Mouse (Mus musculus) frontal cortex, postnatal 25 days (tissue): Measurements from ENCODE around the gene Gfi1b.

ENCODE experiments used
- DNase-seq, 2 experiments: peaks; one replicate each; pipeline ENCODE4 v3.0.0; 2022; ENCODE audit warnings: low spot score in 2 of 2

The Gfi1b gene

GRCm38 (mm10) chr2:28621664-28622171 lies at the start of gene Gfi1b:
TSS of gene Gfi1b (minus strand) at chr2:28621982.
- no peak for DNase-seq

GRCm38 (mm10) chr2:28671438-28671837 lies 49.7 kb upstream of the Gfi1b start:
- DNase-seq = no peak

DNA sequence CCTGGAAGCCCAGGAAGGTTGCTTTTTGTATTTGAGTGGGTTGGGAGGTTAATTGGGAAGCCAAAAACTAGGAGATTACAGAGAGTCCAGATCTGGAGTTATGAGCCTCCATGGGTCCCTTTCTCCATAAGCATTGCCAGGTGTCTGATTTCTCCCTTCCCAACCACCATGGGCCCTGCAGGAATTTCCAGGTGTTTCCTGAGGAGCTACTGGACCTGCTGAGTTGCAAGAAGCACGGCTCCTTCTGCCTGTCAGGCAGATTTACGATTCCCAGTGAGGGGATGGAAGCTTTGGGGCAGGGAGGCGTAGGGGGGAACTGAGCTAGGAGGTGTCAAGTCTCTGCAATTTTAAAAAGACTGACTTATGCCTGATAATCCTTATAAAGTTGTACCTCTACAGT lies 44.0 kb upstream of the Gfi1b start:
- DNase-seq = no peak

DNA sequence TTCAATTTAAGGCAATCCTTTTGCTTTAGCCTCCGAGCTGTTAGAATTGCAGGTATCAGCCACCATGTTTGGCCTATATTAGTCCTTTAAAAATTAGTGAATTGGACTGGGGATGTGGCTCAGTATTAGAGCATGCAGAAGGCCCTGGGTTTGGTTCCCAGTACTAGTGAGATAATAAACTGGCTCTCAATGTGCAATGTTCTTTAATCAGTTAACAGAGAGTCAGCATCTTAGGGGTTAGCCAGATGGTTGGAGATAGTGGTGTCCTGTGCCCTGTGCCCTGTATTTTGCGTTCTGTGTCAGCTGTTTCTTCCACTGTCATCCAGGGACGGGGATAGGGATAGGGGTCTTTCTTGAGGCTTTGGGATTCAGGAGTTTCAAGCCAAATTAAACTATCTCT lies 41.1 kb upstream of the Gfi1b start:
- no peak for DNase-seq

DNA sequence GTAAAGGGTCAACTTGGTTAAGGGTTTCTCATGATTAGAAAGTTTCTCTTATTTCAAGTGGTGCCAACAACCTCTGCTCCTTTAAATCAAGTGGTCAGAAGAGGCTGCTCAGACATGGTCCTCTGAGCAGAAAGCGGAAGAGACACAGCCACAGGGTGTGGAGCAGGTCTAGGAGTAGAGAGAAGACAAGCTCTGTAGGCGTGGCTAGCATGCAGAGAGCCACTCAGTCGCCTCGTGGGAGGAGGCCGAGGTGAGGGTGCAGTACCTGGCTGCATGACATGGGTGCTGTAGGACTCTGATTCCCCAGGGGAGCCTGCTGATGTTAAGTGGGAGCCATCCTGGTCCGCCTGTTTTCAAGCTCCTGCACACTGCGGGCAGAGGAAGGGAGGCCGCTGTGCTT lies 34.4 kb upstream of the Gfi1b start:
- DNase-seq = no peak

DNA sequence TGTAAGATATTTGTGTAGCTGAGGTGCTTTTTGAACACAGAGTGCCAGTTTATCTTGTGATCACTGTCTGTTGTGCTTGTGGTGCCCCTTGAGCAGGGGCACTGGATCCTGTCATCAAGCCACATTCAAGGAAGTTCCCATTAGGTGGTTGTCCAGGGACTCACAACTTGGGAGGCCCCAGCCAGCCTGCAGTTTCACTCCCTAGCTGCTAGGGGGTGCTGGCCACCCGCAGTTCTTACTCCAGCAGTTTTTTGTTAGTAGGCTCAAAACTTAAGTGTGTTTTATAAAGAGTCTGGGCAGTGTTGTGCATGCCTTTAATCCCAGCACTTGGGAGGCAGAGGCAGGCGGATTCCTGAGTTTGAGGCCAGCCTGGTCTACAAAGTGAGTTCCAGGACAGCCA lies 32.5 kb upstream of the Gfi1b start:
- DNase-seq = no peak

GRCm38 (mm10) chr2:28653351-28653750 lies 31.6 kb upstream of the Gfi1b start:
- DNase-seq = no peak

GRCm38 (mm10) chr2:28650526-28650925 lies 28.7 kb upstream of the Gfi1b start:
- no peak for DNase-seq

DNA sequence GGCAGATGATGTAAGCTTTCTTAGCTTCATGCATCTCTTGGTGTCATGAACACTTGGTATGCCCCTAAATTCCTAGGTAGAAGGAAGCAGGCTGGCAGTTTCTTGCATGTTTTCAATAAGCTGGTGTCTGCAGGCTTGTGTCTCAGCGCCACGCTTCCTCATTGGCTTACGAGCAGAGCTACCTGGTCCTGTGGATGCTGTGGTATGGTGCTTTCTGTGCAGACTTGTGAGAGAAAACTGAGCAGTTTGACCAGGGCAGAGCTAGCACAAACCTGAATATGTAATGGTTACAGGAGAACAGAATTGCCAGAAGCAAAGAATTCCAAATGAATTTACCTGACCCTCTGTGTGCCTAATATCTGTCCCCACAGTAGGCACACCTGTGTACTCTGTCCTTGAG lies 21.3 kb upstream of the Gfi1b start:
- no peak for DNase-seq

DNA sequence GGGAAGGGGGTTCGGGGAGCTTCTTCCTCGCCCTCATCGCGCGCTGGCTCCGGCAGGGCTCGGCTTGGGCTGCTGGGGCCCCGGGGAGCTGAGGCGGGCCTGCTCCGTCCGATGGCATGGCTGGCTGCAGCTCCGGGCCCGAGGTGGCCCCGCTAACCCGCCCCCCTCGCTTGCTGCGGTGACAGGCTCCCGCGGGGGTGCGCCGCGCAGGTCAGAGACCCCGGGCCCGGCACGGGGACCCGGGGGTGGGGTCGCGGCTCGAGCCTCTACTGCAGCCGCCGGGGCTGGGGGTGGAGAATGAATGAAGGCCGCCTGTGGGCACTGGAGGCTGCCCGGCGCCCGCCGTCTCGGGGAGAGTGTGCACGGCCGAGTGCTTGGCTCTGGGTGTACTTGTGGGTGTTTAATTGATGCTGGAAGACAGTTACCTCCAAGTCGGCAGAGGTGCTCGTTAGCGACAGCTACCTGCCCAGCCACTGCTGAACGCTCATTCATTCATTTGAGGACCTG lies 19.7 kb upstream of the Gfi1b start:
- peak in 1 of 2 experiments; percentile 8 for DNase-seq

DNA sequence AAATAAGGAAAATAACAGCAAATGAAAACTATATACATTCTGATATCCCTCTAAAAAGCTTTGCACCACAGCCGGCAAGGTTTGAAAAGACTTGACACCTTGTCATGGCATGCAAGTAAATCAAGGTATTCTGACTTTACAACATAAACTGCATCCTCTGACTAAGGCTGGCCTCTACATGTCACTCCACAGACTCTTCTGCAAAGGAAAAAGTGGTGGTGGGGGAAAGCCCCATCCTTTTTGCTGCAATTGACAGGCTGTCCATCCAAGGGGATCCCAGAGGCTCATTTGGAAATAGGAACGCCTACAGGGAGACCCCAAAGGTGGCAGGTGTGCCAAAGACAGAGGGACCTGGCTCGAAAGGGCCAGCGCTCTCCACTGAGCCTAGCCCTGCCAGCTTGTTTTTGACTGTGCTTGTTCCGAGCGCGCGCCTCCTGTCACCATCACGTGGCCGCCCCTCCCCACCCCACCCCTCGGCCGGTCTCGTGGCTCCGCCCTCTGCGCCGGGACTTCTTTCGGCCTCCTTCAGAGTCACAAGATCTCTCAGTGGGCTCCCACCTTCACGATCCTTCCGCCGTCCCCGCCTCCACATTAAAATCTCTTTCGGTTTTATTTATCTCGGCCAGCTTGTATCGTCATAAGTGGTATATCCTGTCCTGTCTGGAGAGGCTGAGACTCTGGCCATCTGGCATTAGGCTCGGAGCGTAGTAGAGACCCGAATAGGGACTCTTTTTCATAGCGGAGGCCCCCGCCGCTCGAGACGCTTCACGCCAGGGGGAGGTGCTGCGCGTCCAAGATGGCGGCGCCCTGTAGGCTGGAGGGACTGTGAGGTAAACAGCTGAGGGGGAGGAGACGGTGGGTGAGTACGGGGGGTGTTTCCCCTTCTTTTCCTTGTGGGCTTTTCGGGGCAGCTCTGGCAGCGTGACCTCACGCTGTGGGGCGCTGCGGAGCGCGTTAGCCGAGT lies 19.0 kb upstream of the Gfi1b start, which contains the start of gene Tsc1:
Tsc1 (plus strand) TSS at position 768 of the 964 bp plus-strand sequence.
- DNase-seq = peak; percentile 86 to 93

- peak in 1 of 2 experiments; percentile 16 for DNase-seq
Observed at GRCm38 (mm10) chr2:28639794-28640193, 18.0 kb upstream of the Gfi1b start.

DNA sequence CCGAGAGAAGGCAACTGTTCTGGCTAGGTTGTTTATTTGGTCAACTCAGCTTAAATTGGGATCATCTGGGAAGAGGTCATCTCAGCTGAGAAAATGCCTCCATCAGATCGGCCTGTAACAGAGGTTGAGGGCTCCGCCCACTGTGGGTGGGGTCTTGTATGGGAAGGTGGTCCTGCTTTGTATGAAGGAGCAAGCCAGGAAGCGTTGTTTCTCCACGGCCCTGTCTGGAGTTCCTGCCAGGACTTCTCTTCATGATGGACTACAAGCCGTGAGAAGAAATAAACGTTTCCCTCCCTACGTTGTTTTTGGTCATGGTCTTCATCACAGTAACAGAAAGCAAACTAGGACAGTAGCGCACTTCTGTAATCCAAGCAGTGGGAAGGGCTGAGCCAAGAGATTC lies 17.1 kb upstream of the Gfi1b start:
- no peak for DNase-seq

DNA sequence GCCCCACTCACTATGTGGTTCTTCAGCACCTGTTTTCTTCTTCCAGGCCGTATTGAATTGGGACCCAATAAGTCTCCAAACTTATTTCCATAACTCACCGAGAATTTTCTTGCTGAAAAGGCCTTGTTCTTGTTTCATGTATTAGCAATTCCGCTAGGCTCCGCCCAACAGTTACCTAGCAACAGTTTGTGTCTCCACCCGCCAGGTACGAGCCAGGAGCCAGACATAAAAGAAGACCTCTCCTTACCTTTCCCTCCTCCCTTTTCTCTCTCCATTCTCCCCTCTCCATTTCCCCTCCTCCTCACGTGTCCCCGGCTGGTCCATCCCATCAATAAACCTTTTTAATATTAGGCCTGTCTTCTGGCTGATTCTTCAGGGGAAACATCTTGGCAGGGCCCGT lies 16.6 kb upstream of the Gfi1b start:
- DNase-seq = no peak

GRCm38 (mm10) chr2:28637106-28637845 lies 15.5 kb upstream of the Gfi1b start:
- DNase-seq = no peak

DNA sequence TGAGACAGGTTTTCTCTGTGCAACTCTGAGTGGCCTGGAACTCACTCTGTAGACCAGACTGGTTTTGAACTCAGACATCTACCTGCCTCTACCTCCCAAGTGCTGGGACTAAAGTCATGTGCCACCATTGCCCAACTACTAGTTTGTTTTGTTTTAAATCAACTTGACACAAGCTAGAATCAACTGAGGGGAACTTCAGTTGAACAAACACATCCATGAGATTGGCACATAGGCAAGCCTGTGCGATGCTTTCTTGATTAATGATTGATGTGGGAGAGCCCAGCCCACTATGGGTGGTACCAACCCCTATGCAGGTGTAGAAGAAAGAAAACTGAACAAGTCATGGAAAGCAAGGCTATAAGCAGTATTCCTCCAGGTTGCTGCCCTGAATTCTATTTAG lies 13.4 kb upstream of the Gfi1b start:
- DNase-seq = no peak

GRCm38 (mm10) chr2:28633136-28633535 lies 11.4 kb upstream of the Gfi1b start:
- no peak for DNase-seq

GRCm38 (mm10) chr2:28632626-28633025 lies 10.8 kb upstream of the Gfi1b start:
- DNase-seq = no peak

- no peak for DNase-seq
Observed at GRCm38 (mm10) chr2:28629911-28630381, 8.2 kb upstream of the Gfi1b start.

DNA sequence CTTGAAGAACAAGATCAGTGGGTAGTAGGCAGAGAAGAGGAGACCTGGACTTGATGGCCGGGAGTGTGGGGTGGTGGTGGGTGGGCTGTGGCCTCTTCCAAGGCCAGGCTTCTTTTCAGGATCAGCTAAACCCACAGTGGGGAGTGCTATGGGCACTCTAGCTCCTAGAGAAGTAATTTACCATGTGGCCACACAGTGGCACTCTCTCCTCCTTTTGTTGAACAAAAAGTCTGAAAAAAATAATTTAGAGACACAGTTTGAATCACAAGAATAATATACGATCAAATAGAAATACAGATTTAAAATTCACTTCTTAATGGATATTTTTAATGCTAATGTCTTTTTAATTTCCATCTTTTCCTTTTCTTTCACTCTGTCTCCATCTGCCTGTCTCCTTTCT lies 6.3 kb upstream of the Gfi1b start:
- no peak for DNase-seq

- DNase-seq = no peak
Observed at GRCm38 (mm10) chr2:28626038-28626437, 4.3 kb upstream of the Gfi1b start.

DNA sequence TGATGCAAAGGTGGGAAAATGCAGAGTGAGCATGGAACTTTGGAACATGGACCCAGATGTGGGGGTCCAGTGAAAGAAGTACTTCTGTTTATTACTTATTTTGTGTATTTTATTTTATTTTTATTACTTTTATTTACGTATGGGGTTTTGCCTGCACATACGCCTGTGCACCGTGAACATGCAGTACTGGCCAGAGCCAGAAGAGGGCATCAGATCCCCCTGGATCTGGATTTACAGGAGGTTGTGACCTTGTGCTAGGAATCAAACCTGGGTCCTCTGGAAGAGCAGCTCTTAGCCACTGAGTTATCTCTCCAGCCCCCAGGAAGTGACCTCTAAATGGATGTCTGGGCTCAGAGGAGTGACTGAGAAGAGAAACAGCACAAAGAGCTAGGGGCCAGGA lies 3.1 kb upstream of the Gfi1b start:
- DNase-seq = no peak
